Mouse (Mus musculus) forebrain, embryonic 14.5 days (tissue): Measurements from ENCODE around the gene Masp2. TPM values are rescaled to one million over a fixed set of nuclear protein-coding genes. Genes with fewer than 3 reads are reported as not detected.

ENCODE experiments used
- ATAC-seq: fragments of 200-750 bp; cut with Nextera tagmentation; 2 replicates; pipeline ENCODE4 v1.8.0; 2017; ENCODE audit warnings: mild to moderate bottlenecking, moderate library complexity
- DNase-seq: peaks from one replicate; pipeline ENCODE4 v3.0.0-alpha.2; 2015; ENCODE audit warnings: low spot score
- H3K27ac ChIP-seq: fragments of 300-500 bp; sonication (generic); 2 replicates; pipeline ENCODE4 v1.5.1; 2014; ENCODE audit warnings: low read depth, mild to moderate bottlenecking, control low read depth, low read length, moderate library complexity
- H3K27me3 ChIP-seq: fragments of 300-500 bp; sonication (generic); replicated peaks from 2 replicates; pipeline ENCODE4 v1.6.1; 2014; ENCODE audit warnings: low read length, control low read depth, mixed read lengths; ENCODE audit not compliant: control insufficient read depth, insufficient read depth
- H3K36me3 ChIP-seq: fragments of 300-500 bp; sonication (generic); 2 replicates; pipeline ENCODE4 v1.6.1; 2014; ENCODE audit warnings: low read length, control low read depth; ENCODE audit not compliant: control insufficient read depth, insufficient read depth
- H3K4me1 ChIP-seq: fragments of 300-500 bp; sonication (generic); 2 replicates; pipeline ENCODE4 v1.6.1; 2014; ENCODE audit warnings: antibody characterized with exemption, low read length, control low read depth; ENCODE audit not compliant: control insufficient read depth, insufficient read depth
- H3K4me2 ChIP-seq: fragments of 300-500 bp; sonication (generic); 2 replicates; pipeline ENCODE4 v1.6.1; 2014; ENCODE audit warnings: mild to moderate bottlenecking, control low read depth, low read length
- H3K4me3 ChIP-seq: fragments of 300-500 bp; sonication (generic); 2 replicates; pipeline ENCODE4 v1.5.1; 2014; ENCODE audit warnings: low read depth, low read length, control low read depth
- H3K9ac ChIP-seq: fragments of 300-500 bp; sonication (generic); 2 replicates; pipeline ENCODE4 v1.6.1; 2014; ENCODE audit warnings: mild to moderate bottlenecking, low read length, control low read depth, moderate library complexity
- H3K9me3 ChIP-seq: fragments of 300-500 bp; sonication (generic); replicated peaks from 2 replicates; pipeline ENCODE4 v1.6.1; 2016; ENCODE audit warnings: low read length, control low read depth, mixed read lengths; ENCODE audit not compliant: control insufficient read depth
- WGBS: fragments of 180-500 bp; shearing (Covaris S2); extraction: QIAGEN DNeasy Blood & Tissue Kit; methylation state at CpG from one replicate; pipeline ENCODE4 v1.1.7; 2014; 5-methylcytosine and 5-hydroxymethylcytosine counted together
- polyA plus RNA-seq: library from polyadenylated mRNA; unstranded; fragments of >200 nt; fragmentation: Nextera tagmentation; extraction: Ambion mirVana; gene quantifications from 2 replicates; pipeline ENCODE4 v1.2.1, GENCODE M21; 2014

Masp2 gene
- polyA plus RNA-seq, 1 experiment from 2014 or later: not detected

DNA sequence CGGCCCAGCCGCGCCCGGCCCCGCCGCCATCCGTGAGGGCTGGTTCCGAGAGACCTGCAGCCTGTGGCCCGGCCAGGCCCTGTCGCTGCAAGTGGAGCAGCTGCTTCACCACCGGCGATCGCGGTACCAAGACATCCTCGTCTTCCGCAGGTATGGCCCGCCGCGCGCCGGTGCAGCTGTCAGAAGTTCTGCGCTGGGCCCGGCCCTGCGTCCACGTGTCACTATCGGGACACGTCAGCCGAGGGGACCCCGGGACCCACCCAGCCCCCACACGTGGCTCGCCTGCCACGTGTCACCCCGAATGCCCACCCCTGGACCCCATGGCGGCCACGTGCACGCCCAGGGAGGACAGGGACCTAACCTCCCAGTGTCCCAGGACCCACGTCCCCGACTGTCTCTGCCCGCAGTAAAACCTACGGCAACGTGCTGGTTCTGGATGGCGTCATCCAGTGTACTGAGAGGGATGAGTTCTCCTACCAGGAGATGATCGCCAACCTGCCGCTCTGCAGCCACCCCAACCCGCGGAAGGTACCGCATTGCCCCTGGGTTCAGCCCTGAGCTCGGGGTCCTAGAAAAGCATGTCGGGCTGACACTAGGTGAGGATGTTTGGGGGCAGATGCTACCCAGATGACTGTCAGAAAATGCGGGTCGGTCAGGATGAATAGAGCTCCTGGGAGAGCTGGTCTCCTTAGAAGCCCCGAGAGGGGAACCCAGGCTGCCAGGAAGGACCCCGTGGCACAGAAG, 10.5 kb upstream of the Masp2 start:
- H3K9ac ChIP-seq: peak overlapping the region; percentile 78
- peaks cover 37% of the 10 kb centered on the region for H3K36me3 ChIP-seq
- H3K4me1 ChIP-seq: peaks cover 9% of the 10 kb centered on the region
- no peaks in the 10 kb centered on the region for H3K9me3 ChIP-seq
- DNase-seq: no peak
- H3K27ac ChIP-seq: peak overlapping the region; percentile 74
- H3K4me2 ChIP-seq: peak overlapping the region; percentile 89
- WGBS: under 1% methylated on average over 53 of the region's 53 CpGs
- H3K4me3 ChIP-seq: peak overlapping the region; percentile 90
- no peaks in the 10 kb centered on the region for H3K27me3 ChIP-seq
- ATAC-seq: peak; percentile 54

DNA sequence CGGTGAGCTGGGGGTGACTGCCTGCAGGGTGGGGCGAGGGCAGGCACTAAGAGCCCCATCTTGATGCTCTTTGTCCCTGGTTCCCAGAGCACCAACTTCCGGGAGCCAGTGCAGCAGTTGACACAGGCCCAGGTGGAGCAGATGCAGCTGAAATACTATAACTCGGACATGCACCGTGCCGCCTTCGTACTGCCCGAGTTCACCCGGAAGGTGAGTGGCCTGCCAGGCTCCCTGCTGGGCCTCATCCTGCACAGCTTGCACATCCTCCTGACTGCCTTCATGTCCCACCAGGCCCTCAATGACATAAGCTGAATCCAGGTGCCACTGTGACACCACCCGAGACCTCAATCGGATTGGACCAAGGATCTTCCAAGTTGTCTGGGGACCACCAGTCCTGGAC, 8.4 kb upstream of the Masp2 start:
- no peak for ATAC-seq
- Histone ChIP-seq H3K9ac (no peak overlapping the region), H3K36me3 (peaks cover 42% of the 10 kb centered on the region), H3K4me2 (no peak overlapping the region), H3K27me3 (no peaks in the 10 kb centered on the region), H3K9me3 (no peaks in the 10 kb centered on the region), H3K4me3 (no peak overlapping the region), H3K4me1 (peaks cover 9% of the 10 kb centered on the region), H3K27ac (no peak overlapping the region)
- DNase-seq: no peak
- 94% methylated on average over 11 of the region's 11 CpGs for WGBS

DNA sequence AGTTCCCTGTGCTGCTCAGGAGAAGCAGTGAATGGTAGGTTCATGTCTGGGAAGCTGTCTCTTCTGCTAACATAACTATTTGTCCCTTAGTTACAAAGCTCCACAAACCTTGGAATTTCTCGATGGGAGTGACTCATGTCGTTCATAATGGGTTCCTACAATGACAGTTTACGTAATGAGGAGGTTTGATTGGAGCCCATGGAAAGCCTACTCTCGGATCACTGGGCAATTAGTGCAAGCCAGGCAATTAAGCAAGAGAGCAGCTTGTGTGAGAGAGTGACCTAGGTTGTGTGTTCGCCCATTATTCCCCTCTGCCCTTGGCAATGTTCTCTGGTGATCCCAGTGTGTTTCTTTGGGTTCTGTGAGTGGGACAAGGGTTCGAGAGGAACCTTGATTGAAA, 6.4 kb upstream of the Masp2 start:
- Histone ChIP-seq H3K4me2 (no peak overlapping the region), H3K4me1 (peaks cover 6% of the 10 kb centered on the region), H3K27ac (no peak overlapping the region), H3K9me3 (no peaks in the 10 kb centered on the region), H3K9ac (no peak overlapping the region), H3K36me3 (peaks cover 42% of the 10 kb centered on the region), H3K4me3 (no peak overlapping the region), H3K27me3 (no peaks in the 10 kb centered on the region)
- peak; percentile 43 for DNase-seq
- ATAC-seq: no peak
- whole genome bisulfite sequencing: 24% methylated on average over 6 of the region's 6 CpGs

DNA sequence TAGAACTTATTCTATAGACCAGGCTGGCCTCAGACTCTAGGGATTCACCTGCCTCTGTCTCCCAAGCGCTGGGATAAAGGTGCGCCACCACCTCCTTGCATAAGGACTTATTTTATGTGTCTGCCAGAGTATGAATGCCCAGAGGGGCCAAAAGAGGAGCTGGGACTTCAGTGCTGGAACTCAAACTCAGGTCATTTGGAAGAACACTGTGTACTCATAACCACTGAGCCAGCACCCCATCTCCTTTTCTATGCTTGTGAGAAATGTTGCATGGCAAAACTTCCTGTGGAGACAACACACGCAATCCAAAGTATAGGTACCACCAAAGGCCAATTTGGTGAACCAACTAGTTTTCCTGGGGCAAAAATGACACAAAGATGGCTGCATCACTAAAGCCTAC, 5.6 kb upstream of the Masp2 start:
- no peak overlapping the region for H3K4me3 ChIP-seq
- no peak overlapping the region for H3K4me2 ChIP-seq
- no peak overlapping the region for H3K9ac ChIP-seq
- ATAC-seq (no peak), DNase-seq (no peak)
- no peaks in the 10 kb centered on the region for H3K27me3 ChIP-seq
- peaks cover 6% of the 10 kb centered on the region for H3K4me1 ChIP-seq
- no peaks in the 10 kb centered on the region for H3K9me3 ChIP-seq
- no peak overlapping the region for H3K27ac ChIP-seq
- 99% methylated on average over 3 of the region's 3 CpGs for WGBS
- H3K36me3 ChIP-seq: peaks cover 42% of the 10 kb centered on the region

DNA sequence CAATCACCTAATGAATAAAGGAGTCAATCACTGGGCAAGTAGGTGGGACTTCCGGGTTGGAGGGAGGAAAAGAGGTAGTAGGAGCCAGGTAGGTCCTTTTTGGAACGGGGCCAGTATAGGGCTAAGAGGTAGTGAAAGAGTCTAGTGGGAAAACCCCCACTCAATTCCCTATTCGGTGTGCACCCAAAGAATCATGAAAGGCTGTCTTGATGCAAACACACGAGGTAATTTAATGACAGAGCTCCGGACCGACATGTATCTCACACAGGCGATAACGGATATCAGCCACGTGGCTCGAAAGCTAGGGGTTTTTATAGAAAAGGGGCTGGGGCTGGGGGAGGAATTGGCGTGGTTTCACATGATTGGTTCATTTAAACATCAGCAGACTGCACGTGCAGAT, 3.5 kb upstream of the Masp2 start:
- Histone ChIP-seq H3K9me3 (no peaks in the 10 kb centered on the region), H3K9ac (no peak overlapping the region), H3K27me3 (no peaks in the 10 kb centered on the region), H3K4me1 (no peaks in the 10 kb centered on the region), H3K4me2 (no peak overlapping the region), H3K36me3 (peaks cover 35% of the 10 kb centered on the region), H3K27ac (no peak overlapping the region), H3K4me3 (no peak overlapping the region)
- no peak for DNase-seq
- ATAC-seq: no peak
- 95% methylated on average over 12 of the region's 12 CpGs for WGBS

DNA sequence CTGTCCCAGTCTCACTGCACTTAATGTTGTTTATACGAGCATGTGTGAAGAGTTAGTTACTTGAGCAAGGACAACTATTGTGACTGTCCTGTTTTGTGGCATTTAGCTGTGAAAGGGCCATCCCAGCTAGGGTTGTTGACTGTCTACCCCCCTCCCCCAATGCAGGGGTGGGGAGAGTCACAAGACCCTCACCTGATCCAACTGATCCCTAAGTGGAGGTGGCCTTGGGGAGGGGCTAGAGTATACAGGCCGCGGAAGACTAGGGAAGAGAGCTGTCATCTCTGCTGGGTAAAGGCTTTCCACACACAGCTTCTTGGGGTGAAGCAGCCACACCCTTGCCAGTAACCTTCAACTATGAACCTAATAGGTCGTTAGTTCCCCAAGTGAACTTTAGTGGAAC, 2.0 kb upstream of the Masp2 start:
- Histone ChIP-seq H3K27me3 (no peaks in the 10 kb centered on the region), H3K4me2 (no peak overlapping the region), H3K9me3 (no peaks in the 10 kb centered on the region), H3K9ac (no peak overlapping the region), H3K4me3 (no peak overlapping the region), H3K27ac (no peak overlapping the region), H3K4me1 (no peaks in the 10 kb centered on the region), H3K36me3 (peaks cover 20% of the 10 kb centered on the region)
- WGBS: 94% methylated on average over 4 of the region's 4 CpGs
- DNase-seq (no peak), ATAC-seq (no peak)

DNA sequence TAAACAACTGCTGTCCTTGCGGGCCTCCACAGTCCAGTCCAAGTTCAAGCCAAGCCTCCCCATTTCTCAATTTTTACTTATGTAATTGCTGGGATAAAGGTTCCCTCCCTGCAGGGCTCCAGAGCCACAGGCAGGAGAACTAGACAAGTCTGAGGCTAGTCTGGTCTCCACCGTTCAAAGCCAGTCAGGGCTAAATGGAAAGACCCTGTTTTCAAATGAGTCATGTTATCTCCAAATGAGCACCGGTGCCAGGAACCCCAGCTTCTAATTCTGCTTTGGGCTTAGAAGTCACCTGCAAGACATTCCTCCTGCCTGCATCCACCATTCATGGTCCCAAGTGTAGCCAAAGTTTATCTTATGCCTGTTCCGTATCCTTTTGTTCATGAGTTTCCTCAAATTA, 483 bp upstream of the Masp2 start:
- Histone ChIP-seq H3K4me3 (no peak overlapping the region), H3K27ac (no peak overlapping the region), H3K4me2 (no peak overlapping the region), H3K27me3 (no peaks in the 10 kb centered on the region), H3K9ac (no peak overlapping the region), H3K9me3 (no peaks in the 10 kb centered on the region), H3K36me3 (peaks cover 5% of the 10 kb centered on the region), H3K4me1 (no peaks in the 10 kb centered on the region)
- WGBS: 87% methylated on average over 4 of the region's 4 CpGs
- no peak for DNase-seq
- no peak for ATAC-seq

DNA sequence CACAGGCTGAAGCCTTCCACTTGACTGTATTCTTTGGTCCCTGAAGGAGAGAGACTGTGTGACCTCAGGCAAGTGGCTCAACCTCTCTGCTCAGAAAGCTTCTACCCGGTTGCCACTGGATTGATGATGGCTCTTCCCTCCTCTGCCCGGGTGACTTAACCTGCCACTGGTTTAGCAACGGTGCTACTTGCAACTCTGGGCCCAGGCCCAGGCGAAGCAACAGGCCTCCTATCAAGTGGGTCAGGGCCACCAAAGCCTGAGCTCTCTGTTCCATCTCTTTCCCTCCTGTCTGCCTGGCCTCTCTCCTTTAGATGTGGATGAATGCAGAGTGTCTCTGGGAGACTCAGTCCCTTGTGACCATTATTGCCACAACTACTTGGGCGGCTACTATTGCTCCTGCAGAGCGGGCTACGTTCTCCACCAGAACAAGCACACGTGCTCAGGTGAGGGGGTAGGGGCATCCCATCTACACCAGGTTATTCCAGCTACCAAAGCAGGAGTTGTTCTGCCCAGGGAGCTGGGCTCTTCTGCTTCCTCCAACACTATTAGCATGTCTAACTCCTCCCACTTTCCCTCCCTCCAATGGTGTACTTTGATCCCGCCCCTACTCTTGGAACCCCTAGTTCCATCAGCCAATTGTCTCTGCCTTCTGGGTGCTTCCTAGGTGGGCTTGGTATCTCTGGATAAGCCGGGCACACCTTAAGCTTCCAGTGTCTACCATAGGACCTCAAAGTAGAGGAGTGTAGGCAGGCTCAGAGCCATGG, 1.2 kb downstream of the Masp2 start:
- Histone ChIP-seq H3K4me1 (no peaks in the 10 kb centered on the region), H3K4me3 (no peak overlapping the region), H3K27me3 (no peaks in the 10 kb centered on the region), H3K9me3 (no peaks in the 10 kb centered on the region), H3K4me2 (no peak overlapping the region), H3K36me3 (0 out of 2 replicates have a peak, but pooled peaks cover 8% of the 10 kb centered on the region), H3K27ac (no peak overlapping the region), H3K9ac (no peak overlapping the region)
- ATAC-seq (no peak), DNase-seq (no peak)
- 76% methylated on average over 10 of the region's 10 CpGs for WGBS

DNA sequence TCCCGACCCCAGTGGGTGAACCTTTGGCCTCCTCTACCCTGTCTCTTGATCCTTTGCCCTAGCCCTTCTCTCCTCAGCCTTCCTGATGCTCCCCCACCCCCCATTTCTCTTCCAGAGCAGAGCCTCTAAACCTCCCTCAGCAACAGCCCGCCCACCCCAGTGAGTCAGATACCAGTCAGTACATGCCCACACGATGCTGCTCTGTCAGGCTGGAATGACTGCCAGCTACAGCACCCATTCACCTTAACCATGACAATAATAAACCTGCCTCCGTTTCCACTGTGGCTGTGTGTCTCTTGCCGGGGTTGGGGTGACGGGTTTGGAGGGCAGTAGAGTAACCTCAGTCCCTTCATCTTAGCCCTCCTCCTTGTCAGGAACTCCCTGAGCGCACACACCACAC, 1.8 kb downstream of the Masp2 start:
- no peak overlapping the region for H3K9ac ChIP-seq
- 80% methylated on average over 7 of the region's 7 CpGs for WGBS
- no peak overlapping the region for H3K4me3 ChIP-seq
- no peak for ATAC-seq
- 0 out of 2 replicates have a peak, but pooled peaks cover 3% of the 10 kb centered on the region for H3K36me3 ChIP-seq
- H3K4me1 ChIP-seq: no peaks in the 10 kb centered on the region
- no peaks in the 10 kb centered on the region for H3K27me3 ChIP-seq
- no peaks in the 10 kb centered on the region for H3K9me3 ChIP-seq
- H3K27ac ChIP-seq: no peak overlapping the region
- DNase-seq: no peak
- H3K4me2 ChIP-seq: no peak overlapping the region
